Mouse (Mus musculus) CH12.LX (cell line): ENCODE measurements at regions not wholly inside any gene's neighbourhood (a gene's known extent, or its start where the extent isn't known, plus 50 kb on each side); places are given as distances from the start of the nearest gene placed in this dataset.

Experiments used
- CTCF ChIP-seq, 2 experiments: IDR thresholded peaks in 1 of 2; conservative IDR thresholded peaks in 1 of 2; 2 replicates each; pipeline ENCODE4 v1.5.1; 2011 to 2012; ENCODE audit warnings: low read depth in 2 of 2, low read length in 2 of 2, improper control_type of control experiment in 1 of 2, inconsistent platforms in 1 of 2, mild to moderate bottlenecking in 1 of 2, moderate library complexity in 1 of 2
- ELF1 ChIP-seq: IDR thresholded peaks from 2 replicates; pipeline ENCODE4 v1.6.1; 2014; ENCODE audit warnings: low read depth, mild to moderate bottlenecking, inconsistent platforms, low read length, improper control_type of control experiment
- MAZ ChIP-seq: IDR thresholded peaks from 2 replicates; pipeline ENCODE4 v1.6.1; 2012; ENCODE audit warnings: low read depth, mild to moderate bottlenecking, inconsistent platforms, low read length, improper control_type of control experiment, moderate library complexity
- POLR2A ChIP-seq: IDR thresholded peaks from 2 replicates; pipeline ENCODE4 v1.6.1; 2011; ENCODE audit warnings: low read depth, mild to moderate bottlenecking, improper control_type of control experiment, low read length
- POLR2AphosphoS2 ChIP-seq: IDR thresholded peaks from 2 replicates; pipeline ENCODE4 v1.6.1; 2011; ENCODE audit warnings: low read depth, low read length, improper control_type of control experiment
- USF1 ChIP-seq: IDR thresholded peaks from 2 replicates; pipeline ENCODE4 v1.6.1; 2014; ENCODE audit warnings: low read depth, mild to moderate bottlenecking, inconsistent platforms, low read length, improper control_type of control experiment

- no peak for TF ChIP-seq CTCF (conservative IDR thresholded peaks at IDR 0.05 in 1 of 2, IDR thresholded peaks at IDR 0.05 in 1 of 2; ENCODE audit: low read depth in 2 of 2, low read length in 2 of 2)
- no peak for TF ChIP-seq POLR2A
- TF ChIP-seq USF1 = no peak
- TF ChIP-seq POLR2AphosphoS2 = no peak
- TF ChIP-seq MAZ = no peak
- TF ChIP-seq ELF1 = no peak
Measured at GRCm38 (mm10) chr14:71033586-71033985, 434.0 kb upstream of the Fam160b2 start.
